Mouse (Mus musculus): ENCODE data around the gene Clic4.

DNA sequence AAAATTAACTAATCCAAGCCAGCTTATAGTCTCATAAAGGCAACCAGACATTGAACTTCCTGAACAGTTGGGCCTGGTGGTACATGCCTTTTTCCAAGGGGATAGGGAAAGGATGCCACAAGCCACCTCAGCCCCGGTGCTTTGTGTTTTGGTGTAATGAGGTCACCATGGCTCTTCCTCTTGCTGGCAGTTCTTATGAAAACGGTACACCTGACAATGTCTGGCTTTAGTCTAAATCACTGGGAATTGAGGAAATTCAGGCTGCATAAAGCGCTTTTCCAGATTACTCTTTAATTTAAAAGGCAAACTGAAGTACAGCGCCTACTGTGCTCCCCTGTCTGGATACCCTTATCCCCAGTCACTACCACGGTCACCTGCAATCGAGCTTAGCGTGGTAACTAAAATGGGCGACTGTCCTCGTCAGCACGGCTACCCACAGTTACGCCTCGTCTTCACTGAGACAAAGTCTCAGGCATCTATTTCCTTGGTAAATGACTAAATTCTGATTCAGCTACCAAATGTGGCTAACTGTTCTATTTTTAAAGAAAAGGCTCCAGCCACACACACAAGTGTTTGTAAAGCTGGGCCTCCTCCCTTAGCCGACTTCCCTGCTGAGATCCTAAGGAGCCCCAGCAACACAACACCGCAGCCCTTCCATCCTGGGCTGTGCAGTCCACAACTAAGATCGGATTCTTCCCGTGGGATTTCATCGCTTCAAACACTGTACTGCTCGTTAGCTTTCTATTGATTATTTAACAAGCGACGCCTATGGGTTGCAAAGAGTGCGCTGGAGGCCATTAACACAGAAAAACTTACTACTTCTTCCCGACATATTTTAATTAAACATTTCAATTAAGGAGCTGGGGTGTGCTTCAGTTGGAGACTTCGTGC, 25.5 kb downstream of the Clic4 start:
- TF ChIP-seq CTCF (IDR thresholded peaks at IDR 0.05) (no peak), POLR2A (IDR thresholded peaks at IDR 0.05; ENCODE audit: insufficient read depth, low read depth, low read length) (no peak), EP300 (IDR thresholded peaks at IDR 0.05; ENCODE audit: insufficient read depth, low read depth, low read length) (no peak)
